Mouse (Mus musculus): ENCODE data around the gene Gnb2. TPM values are rescaled to one million over a fixed set of nuclear protein-coding genes. Genes with fewer than 3 reads are reported as not detected.
A peak's percentile ranks its signal among the peaks of the same experiment; 100 is the strongest.

Gnb2 gene
- polyA plus RNA-seq, 1 experiment from 2014 or later = 257 TPM

DNA sequence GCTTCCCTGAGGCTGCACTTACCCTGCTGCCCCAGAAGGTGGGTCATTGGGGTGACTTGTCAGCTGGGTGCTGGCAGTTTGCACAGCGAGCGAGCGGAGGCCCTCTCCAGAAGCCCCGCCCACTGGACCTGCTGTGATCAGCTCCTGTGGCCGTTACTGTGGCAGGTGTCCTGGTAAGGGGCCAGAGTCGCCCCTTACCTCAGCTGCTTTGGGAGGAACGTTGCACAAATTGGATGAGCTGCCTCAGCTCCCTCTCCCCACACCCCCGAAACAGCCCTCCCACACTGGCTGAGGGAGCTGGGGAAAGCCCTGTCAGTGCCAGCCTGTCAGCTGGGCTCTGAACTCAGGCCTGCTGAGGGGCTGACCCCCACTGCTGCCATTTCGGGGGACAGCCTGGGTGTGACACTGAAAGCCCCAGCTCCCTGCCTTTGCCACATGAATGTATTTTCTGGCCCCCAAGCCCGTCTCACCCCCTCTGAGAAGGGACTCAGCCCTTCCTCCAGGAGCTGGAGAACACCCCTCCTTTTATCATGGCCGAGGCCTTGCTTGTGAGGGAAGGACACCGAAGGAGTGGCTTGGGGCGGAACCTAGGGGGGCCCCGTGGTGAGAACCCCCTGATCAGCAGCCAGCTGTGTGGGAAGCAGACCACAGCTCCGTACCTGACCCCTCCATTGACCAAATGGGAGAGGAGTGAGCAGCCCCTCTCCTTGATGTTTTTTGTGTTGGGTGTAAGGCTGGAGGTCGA is 6.9 kb downstream of the Gnb2 start:
- H3K36me3 ChIP-seq (ENCODE audit: control insufficient read depth, insufficient read depth, low read length) = peaks cover 25% of the 10 kb centered on the region
- no peak overlapping the region; the same call in 1 of the 2 replicates for H3K9ac ChIP-seq (ENCODE audit: low read length)
- H3K27ac ChIP-seq (ENCODE audit: low read length) = 0 out of 2 replicates have a peak overlapping the region, but pooled peaks have one; percentile 42
- H3K4me1 ChIP-seq (ENCODE audit: control insufficient read depth, insufficient read depth, low read length) = peaks cover 19% of the 10 kb centered on the region
- no peak overlapping the region for H3K4me3 ChIP-seq (replicated peaks; ENCODE audit: low read length)
- WGBS = 42% methylated on average over 16 of the region's 16 CpGs
- H3K27me3 ChIP-seq (ENCODE audit: control insufficient read depth, insufficient read depth, low read length) = no peaks in the 10 kb centered on the region
- H3K4me2 ChIP-seq (ENCODE audit: low read depth, low read length) = no peak overlapping the region
- ATAC-seq (ENCODE audit: insufficient read depth, low FRiP score) = no peak
- H3K9me3 ChIP-seq (replicated peaks; ENCODE audit: control insufficient read depth, low read length) = no peaks in the 10 kb centered on the region

DNA sequence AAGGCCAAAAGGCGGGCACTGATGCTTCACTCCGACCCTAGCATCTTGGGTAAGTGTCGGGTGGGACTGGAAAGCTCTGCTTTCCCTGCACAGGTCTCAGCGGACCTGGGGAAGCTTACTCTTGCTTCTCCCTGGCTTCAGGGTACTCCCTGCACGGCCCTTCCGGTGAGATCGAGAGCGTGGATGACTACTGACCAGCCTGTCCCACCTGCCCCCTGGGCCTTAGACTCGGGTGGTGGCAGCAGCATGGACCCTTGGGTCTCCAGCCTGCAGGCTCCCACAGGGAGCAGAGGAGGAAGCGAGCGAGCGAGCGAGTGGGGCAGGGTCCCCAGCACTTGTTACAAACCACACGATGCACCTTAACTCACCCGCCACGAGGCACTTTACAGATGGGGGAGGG is 7.8 kb downstream of the Gnb2 start:
- Histone ChIP-seq H3K27ac (ENCODE audit: low read length) (no peak overlapping the region; the same call in 1 of the 2 replicates), H3K9me3 (replicated peaks; ENCODE audit: control insufficient read depth, low read length) (no peaks in the 10 kb centered on the region), H3K4me1 (ENCODE audit: control insufficient read depth, insufficient read depth, low read length) (peaks cover 16% of the 10 kb centered on the region), H3K9ac (ENCODE audit: low read length) (no peak overlapping the region), H3K4me3 (replicated peaks; ENCODE audit: low read length) (no peak overlapping the region), H3K36me3 (ENCODE audit: control insufficient read depth, insufficient read depth, low read length) (peaks cover 25% of the 10 kb centered on the region), H3K27me3 (ENCODE audit: control insufficient read depth, insufficient read depth, low read length) (no peaks in the 10 kb centered on the region), H3K4me2 (ENCODE audit: low read depth, low read length) (no peak overlapping the region)
- WGBS = 70% methylated on average over 16 of the region's 16 CpGs
- no peak for ATAC-seq (ENCODE audit: insufficient read depth, low FRiP score)

DNA sequence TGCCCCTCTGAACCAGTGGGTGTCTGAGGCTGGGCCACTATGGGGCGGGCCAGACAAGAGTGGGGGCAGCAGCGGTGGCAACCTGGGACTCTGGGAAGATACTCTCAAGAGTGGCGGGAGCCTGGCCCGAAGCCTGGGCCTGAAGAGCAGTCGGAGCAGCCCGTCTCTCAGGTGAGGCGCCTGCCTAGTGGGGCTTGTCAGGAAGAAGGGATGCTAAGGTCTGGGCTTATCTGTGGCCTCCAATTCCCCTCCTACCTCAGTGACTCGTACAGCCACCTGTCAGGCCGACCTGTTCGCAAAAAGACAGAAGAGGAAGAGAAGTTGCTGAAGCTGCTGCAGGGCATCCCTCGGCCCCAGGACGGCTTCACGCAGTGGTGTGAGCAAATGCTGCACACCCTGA is 8.6 kb downstream of the Gnb2 start:
- Histone ChIP-seq H3K4me1 (ENCODE audit: control insufficient read depth, insufficient read depth, low read length) (peaks cover 10% of the 10 kb centered on the region), H3K9ac (ENCODE audit: low read length) (no peak overlapping the region), H3K27ac (ENCODE audit: low read length) (no peak overlapping the region), H3K27me3 (ENCODE audit: control insufficient read depth, insufficient read depth, low read length) (no peaks in the 10 kb centered on the region), H3K4me3 (replicated peaks; ENCODE audit: low read length) (no peak overlapping the region), H3K36me3 (ENCODE audit: control insufficient read depth, insufficient read depth, low read length) (peaks cover 30% of the 10 kb centered on the region), H3K4me2 (ENCODE audit: low read depth, low read length) (no peak overlapping the region), H3K9me3 (replicated peaks; ENCODE audit: control insufficient read depth, low read length) (no peaks in the 10 kb centered on the region)
- WGBS = 87% methylated on average over 13 of the region's 13 CpGs
- ATAC-seq (ENCODE audit: insufficient read depth, low FRiP score) = no peak

DNA sequence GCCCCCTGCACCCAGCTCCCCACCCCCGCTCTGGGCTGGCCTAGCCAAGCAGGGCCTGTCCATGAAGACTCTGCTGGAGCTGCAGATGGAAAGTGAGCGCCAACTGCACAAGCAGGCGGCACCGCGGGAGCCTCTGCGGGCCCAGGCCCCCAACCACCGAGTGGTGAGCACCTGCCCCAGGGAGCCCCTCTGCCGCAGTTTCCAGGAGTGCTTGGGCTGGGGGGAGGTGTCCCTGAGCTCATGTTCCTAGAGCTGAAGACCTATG is 9.1 kb downstream of the Gnb2 start:
- 81% methylated on average over 8 of the region's 8 CpGs for WGBS
- peaks cover 31% of the 10 kb centered on the region for H3K36me3 ChIP-seq (ENCODE audit: control insufficient read depth, insufficient read depth, low read length)
- no peaks in the 10 kb centered on the region for H3K9me3 ChIP-seq (replicated peaks; ENCODE audit: control insufficient read depth, low read length)
- H3K27ac ChIP-seq (ENCODE audit: low read length) = no peak overlapping the region
- H3K4me2 ChIP-seq (ENCODE audit: low read depth, low read length) = no peak overlapping the region
- H3K9ac ChIP-seq (ENCODE audit: low read length) = no peak overlapping the region
- peaks cover 10% of the 10 kb centered on the region for H3K4me1 ChIP-seq (ENCODE audit: control insufficient read depth, insufficient read depth, low read length)
- ATAC-seq (ENCODE audit: insufficient read depth, low FRiP score) = no peak
- H3K4me3 ChIP-seq (replicated peaks; ENCODE audit: low read length) = no peak overlapping the region
- H3K27me3 ChIP-seq (ENCODE audit: control insufficient read depth, insufficient read depth, low read length) = no peaks in the 10 kb centered on the region

DNA sequence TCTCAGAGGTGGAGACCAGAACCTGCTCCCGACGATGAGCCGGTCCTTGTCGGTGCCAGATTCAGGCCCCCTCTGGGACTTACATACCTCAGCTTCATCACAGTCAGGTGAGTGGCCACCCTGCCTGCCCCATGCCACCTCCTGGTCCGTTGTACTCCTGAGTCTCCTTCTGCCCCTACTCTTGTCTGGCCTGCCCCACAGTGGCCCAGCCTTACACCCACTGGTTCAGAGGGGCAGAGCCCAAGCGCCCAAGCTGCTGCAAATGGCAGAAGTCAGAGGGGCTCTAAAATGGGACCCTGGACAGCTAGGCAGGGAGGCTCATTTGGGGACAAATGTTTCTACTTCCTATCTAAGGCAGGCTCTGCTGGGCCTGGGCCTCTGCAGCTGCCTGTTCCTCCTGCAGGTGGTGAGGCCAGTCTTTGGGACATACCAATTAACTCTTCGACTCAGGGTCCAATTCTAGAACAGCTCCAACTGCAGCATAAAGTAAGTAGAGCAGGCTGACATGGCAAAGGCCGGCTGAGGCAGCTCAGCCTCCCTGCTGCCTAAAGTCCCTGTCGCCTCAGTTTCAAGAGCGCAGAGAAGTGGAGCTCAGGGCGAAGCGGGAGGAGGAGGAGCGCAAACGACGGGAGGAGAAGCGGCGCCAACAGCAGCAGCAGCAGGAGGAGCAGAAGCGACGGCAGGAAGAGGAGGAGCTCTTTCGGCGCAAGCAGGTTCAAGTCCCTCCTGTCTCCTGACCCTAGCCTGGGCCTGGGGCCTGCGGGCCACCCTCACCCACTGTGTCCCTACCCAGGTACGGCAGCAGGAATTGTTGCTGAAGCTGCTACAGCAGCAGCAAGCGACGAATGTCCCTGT is 9.7 kb downstream of the Gnb2 start:
- H3K27me3 ChIP-seq (ENCODE audit: control insufficient read depth, insufficient read depth, low read length) = no peaks in the 10 kb centered on the region
- no peak overlapping the region for H3K27ac ChIP-seq (ENCODE audit: low read length)
- no peak for ATAC-seq (ENCODE audit: insufficient read depth, low FRiP score)
- H3K4me1 ChIP-seq (ENCODE audit: control insufficient read depth, insufficient read depth, low read length) = peaks cover 10% of the 10 kb centered on the region
- no peaks in the 10 kb centered on the region for H3K9me3 ChIP-seq (replicated peaks; ENCODE audit: control insufficient read depth, low read length)
- WGBS = 81% methylated on average over 25 of the region's 25 CpGs
- peaks cover 35% of the 10 kb centered on the region for H3K36me3 ChIP-seq (ENCODE audit: control insufficient read depth, insufficient read depth, low read length)
- H3K9ac ChIP-seq (ENCODE audit: low read length) = no peak overlapping the region
- H3K4me2 ChIP-seq (ENCODE audit: low read depth, low read length) = no peak overlapping the region
- H3K4me3 ChIP-seq (replicated peaks; ENCODE audit: low read length) = no peak overlapping the region

DNA sequence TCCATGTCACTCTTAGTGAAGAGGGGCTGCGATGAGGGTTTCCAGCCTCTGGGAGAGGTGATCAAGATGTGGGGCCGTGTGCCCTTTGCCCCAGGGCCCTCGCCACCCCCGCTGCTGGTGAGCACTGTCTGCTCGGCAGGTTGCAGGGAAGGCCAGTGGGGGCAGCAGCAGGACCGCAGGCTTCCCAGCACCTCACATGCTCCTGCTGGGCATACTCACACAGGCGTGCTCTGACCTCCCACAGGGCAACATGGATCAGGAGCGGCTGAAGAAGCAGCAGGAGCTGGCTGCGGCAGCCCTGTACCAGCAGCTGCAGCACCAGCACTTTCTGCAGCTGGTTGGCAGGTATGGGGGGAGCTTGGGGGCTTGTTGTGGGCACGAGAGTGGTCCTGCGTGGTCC is 10.6 kb downstream of the Gnb2 start:
- H3K27me3 ChIP-seq (ENCODE audit: control insufficient read depth, insufficient read depth, low read length) = no peaks in the 10 kb centered on the region
- WGBS = 73% methylated on average over 11 of the region's 11 CpGs
- no peaks in the 10 kb centered on the region for H3K9me3 ChIP-seq (replicated peaks; ENCODE audit: control insufficient read depth, low read length)
- peaks cover 10% of the 10 kb centered on the region for H3K4me1 ChIP-seq (ENCODE audit: control insufficient read depth, insufficient read depth, low read length)
- H3K36me3 ChIP-seq (ENCODE audit: control insufficient read depth, insufficient read depth, low read length) = peaks cover 32% of the 10 kb centered on the region
- no peak for ATAC-seq (ENCODE audit: insufficient read depth, low FRiP score)
- H3K4me3 ChIP-seq (replicated peaks; ENCODE audit: low read length) = no peak overlapping the region
- no peak overlapping the region for H3K27ac ChIP-seq (ENCODE audit: low read length)
- no peak overlapping the region for H3K9ac ChIP-seq (ENCODE audit: low read length)
- no peak overlapping the region for H3K4me2 ChIP-seq (ENCODE audit: low read depth, low read length)

DNA sequence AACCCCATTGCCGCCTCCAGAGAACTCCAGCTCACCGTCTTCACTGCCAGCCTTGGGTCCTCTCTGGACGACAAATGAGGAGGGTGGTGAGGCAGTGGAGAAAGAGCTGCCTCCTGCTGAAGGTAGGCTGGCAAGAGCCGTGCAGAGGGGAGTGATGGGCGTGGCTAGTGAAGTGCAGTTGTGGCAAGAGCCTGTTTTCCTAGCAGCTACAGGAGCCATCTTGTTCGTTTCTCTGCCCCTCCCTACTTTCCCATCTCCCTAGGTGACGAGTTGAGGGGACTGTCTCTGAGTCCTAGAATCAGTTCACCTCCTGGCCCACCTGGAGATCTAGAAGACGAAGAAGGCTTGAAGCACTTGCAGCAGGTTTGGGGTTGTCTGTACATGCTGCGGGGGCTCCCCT is 11.4 kb downstream of the Gnb2 start:
- Histone ChIP-seq H3K9ac (ENCODE audit: low read length) (no peak overlapping the region), H3K27me3 (ENCODE audit: control insufficient read depth, insufficient read depth, low read length) (no peaks in the 10 kb centered on the region), H3K4me1 (ENCODE audit: control insufficient read depth, insufficient read depth, low read length) (peaks cover 5% of the 10 kb centered on the region), H3K36me3 (ENCODE audit: control insufficient read depth, insufficient read depth, low read length) (peaks cover 31% of the 10 kb centered on the region), H3K9me3 (replicated peaks; ENCODE audit: control insufficient read depth, low read length) (no peaks in the 10 kb centered on the region), H3K27ac (ENCODE audit: low read length) (no peak overlapping the region), H3K4me3 (replicated peaks; ENCODE audit: low read length) (no peak overlapping the region), H3K4me2 (ENCODE audit: low read depth, low read length) (no peak overlapping the region)
- no peak for ATAC-seq (ENCODE audit: insufficient read depth, low FRiP score)
- 76% methylated on average over 9 of the region's 9 CpGs for WGBS

DNA sequence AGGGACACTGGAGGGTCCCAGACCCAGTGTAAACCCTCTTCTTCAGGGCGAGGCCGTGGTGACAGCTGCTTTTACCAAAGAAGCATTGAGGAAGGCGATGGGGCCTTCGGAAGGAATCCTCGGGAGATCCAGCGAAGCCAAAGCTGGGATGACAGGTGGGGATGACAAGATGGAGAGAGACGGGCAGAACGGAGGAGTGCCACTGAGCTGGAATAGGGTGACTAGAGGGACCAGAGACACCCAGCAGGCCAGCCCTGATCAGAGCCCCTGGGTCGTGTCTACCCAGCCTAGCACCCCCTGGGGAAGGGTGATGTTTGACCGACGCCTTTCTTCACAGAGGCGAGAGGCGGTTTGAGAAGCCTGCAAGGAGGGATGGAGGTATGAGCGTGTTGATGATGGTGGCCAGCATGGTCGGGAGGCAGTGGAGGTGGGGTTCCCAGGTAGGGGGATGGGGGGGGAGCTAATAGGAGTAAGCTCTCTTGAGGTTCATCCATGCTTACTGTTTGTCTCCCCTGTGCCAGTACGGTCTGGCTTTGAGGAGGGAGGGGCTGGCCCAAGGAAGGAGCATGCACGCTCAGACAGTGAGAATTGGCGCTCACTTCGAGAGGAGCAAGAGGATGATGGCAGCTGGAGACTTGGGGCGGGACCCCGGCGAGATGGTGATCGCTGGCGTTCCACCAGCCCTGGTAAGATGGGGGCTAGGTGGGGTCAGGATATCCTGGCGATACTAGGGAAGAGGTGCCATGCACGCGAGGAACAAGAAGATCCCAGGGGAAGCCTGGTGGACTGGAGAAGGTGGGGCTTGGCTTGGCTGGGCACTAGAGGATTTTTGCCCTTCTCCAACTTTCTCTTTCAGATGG is 13.4 kb downstream of the Gnb2 start:
- no peaks in the 10 kb centered on the region for H3K27me3 ChIP-seq (ENCODE audit: control insufficient read depth, insufficient read depth, low read length)

DNA sequence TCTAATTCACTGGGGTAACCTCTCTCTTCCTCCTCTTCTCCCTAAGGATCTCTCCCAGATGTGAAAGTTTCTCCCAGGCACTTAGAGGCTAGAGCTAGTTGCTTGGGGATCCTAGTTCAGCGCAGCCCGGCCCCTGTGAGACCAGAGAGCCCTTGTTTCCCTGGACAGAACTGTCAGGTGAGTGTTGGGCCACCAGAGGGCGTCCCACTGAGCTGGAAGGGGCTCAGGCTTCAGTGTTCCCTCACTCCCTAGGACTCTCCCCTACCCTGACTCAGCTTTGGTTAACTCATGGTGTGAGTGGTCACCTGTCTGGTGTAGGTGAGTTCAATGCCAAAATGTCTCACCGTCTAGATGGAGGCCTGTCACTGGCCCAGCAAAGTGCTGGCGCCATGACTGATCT is 14.9 kb downstream of the Gnb2 start, which contains the start of gene Gigyf1:
Gene Gigyf1 (plus strand): TSS at position 113 of the 400 bp plus-strand sequence.
- no peaks in the 10 kb centered on the region for H3K4me1 ChIP-seq (ENCODE audit: control insufficient read depth, insufficient read depth, low read length)
- H3K27ac ChIP-seq (ENCODE audit: low read length) = no peak within 1 kb of the TSS
- no peaks in the 10 kb centered on the region for H3K27me3 ChIP-seq (ENCODE audit: control insufficient read depth, insufficient read depth, low read length)
- no peak within 1 kb of the TSS for H3K4me3 ChIP-seq (replicated peaks; ENCODE audit: low read length)
- H3K9ac ChIP-seq (ENCODE audit: low read length) = no peak within 1 kb of the TSS
- WGBS = 71% methylated on average over 5 of the region's 5 CpGs
- no peak within 1 kb of the TSS for H3K4me2 ChIP-seq (ENCODE audit: low read depth, low read length)
- ATAC-seq (ENCODE audit: insufficient read depth, low FRiP score) = no peak
- no peaks in the 10 kb centered on the region for H3K9me3 ChIP-seq (replicated peaks; ENCODE audit: control insufficient read depth, low read length)
- H3K36me3 ChIP-seq (ENCODE audit: control insufficient read depth, insufficient read depth, low read length) = peaks cover 25% of the 10 kb centered on the region

More for the DNA sequence above, 13.4 kb downstream of the Gnb2 start:
- no peak overlapping the region for H3K4me2 ChIP-seq (ENCODE audit: low read depth, low read length)
- no peak overlapping the region for H3K4me3 ChIP-seq (replicated peaks; ENCODE audit: low read length)
- no peak for ATAC-seq (ENCODE audit: insufficient read depth, low FRiP score)
- no peak overlapping the region for H3K27ac ChIP-seq (ENCODE audit: low read length)
- no peaks in the 10 kb centered on the region for H3K9me3 ChIP-seq (replicated peaks; ENCODE audit: control insufficient read depth, low read length)
- peaks cover 31% of the 10 kb centered on the region for H3K36me3 ChIP-seq (ENCODE audit: control insufficient read depth, insufficient read depth, low read length)
- 91% methylated on average over 27 of the region's 27 CpGs for WGBS
- H3K9ac ChIP-seq (ENCODE audit: low read length) = no peak overlapping the region
- no peaks in the 10 kb centered on the region for H3K4me1 ChIP-seq (ENCODE audit: control insufficient read depth, insufficient read depth, low read length)
